Mouse (Mus musculus) MEL (cell line): ENCODE data around the gene Sfmbt2. TPM values are rescaled to one million over a fixed set of nuclear protein-coding genes. Genes with fewer than 3 reads are reported as not detected.

ENCODE experiments used
- DNase-seq: peaks from one replicate; pipeline ENCODE4 v3.0.0; 2011; ENCODE audit warnings: low read depth, low spot score
- H3K27ac ChIP-seq: 2 replicates; pipeline ENCODE4 v1.5.1; 2012; ENCODE audit warnings: low read depth, mild to moderate bottlenecking, control low read depth, low read length, moderate library complexity; ENCODE audit not compliant: control insufficient read depth
- H3K27me3 ChIP-seq, 2 experiments: fragments of 150-350 bp in 1 of 2; sonication (generic) in 1 of 2; 2 replicates each; pipeline ENCODE4 v1.6.1; 2012; ENCODE audit warnings: low read length in 2 of 2, mild to moderate bottlenecking in 2 of 2, improper control_type of control experiment in 1 of 2, moderate library complexity in 1 of 2; ENCODE audit not compliant: insufficient read depth in 2 of 2, control insufficient read depth in 1 of 2
- H3K36me3 ChIP-seq, 2 experiments: 2 replicates each; pipeline ENCODE4 v1.6.1; 2012 to 2014; ENCODE audit warnings: low read length in 2 of 2, improper control_type of control experiment in 1 of 2, inconsistent platforms in 1 of 2, mild to moderate bottlenecking in 1 of 2; ENCODE audit not compliant: insufficient read depth in 2 of 2, control insufficient read depth in 1 of 2
- H3K4me1 ChIP-seq, 2 experiments: fragments of 150-350 bp in 1 of 2; sonication (generic) in 1 of 2; 2 replicates each; pipeline ENCODE4 v1.6.1; 2012; ENCODE audit warnings: low read length in 2 of 2, improper control_type of control experiment in 1 of 2, mild to moderate bottlenecking in 1 of 2; ENCODE audit not compliant: insufficient read depth in 2 of 2, control insufficient read depth in 1 of 2
- H3K4me3 ChIP-seq, 2 experiments: fragments of 150-350 bp in 1 of 2; sonication (generic) in 1 of 2; 2 replicates each; pipeline ENCODE4 v1.5.1; 2012; ENCODE audit warnings: low read depth in 2 of 2, low read length in 2 of 2, mild to moderate bottlenecking in 2 of 2, moderate library complexity in 2 of 2, control low read depth in 1 of 2, improper control_type of control experiment in 1 of 2; ENCODE audit not compliant: control insufficient read depth in 1 of 2, insufficient read depth in 1 of 2
- H3K79me2 ChIP-seq: 2 replicates; pipeline ENCODE4 v1.6.1; 2012; ENCODE audit warnings: mild to moderate bottlenecking, low read length, moderate library complexity; ENCODE audit not compliant: control insufficient read depth, poor library complexity, insufficient read depth
- H3K9ac ChIP-seq: 2 replicates; pipeline ENCODE4 v1.6.1; 2012; ENCODE audit warnings: low read depth, mild to moderate bottlenecking, control low read depth, low read length, moderate library complexity; ENCODE audit not compliant: control insufficient read depth, poor library complexity, severe bottlenecking
- H3K9me3 ChIP-seq: fragments of 150-350 bp; sonication (generic); replicated peaks from 2 replicates; pipeline ENCODE4 v1.6.1; 2012; ENCODE audit warnings: mild to moderate bottlenecking, low read length, improper control_type of control experiment, moderate library complexity; ENCODE audit not compliant: insufficient read depth
- BHLHE40 ChIP-seq: IDR thresholded peaks from 2 replicates; pipeline ENCODE4 v1.6.1; 2012; ENCODE audit warnings: low read depth, mild to moderate bottlenecking, inconsistent platforms, low read length, improper control_type of control experiment, borderline replicate concordance
- CHD1 ChIP-seq: IDR thresholded peaks from 2 replicates; pipeline ENCODE4 v1.6.1; 2012; ENCODE audit warnings: low read depth, mild to moderate bottlenecking, inconsistent platforms, low read length, improper control_type of control experiment
- CHD2 ChIP-seq: IDR thresholded peaks from 2 replicates; pipeline ENCODE4 v1.6.1; 2011; ENCODE audit warnings: low read length, improper control_type of control experiment
- CTCF ChIP-seq, 3 experiments: IDR thresholded peaks in 2 of 3; conservative IDR thresholded peaks in 1 of 3; 2 replicates each; pipeline ENCODE4 v1.5.1; 2011 to 2012; ENCODE audit warnings: low read length in 3 of 3, low read depth in 2 of 3, mild to moderate bottlenecking in 2 of 3, improper control_type of control experiment in 1 of 3, inconsistent platforms in 1 of 3, mixed read lengths in 1 of 3, moderate library complexity in 1 of 3; ENCODE audit not compliant: control insufficient read depth in 1 of 3, insufficient read depth in 1 of 3, poor library complexity in 1 of 3, severe bottlenecking in 1 of 3
- E2F4 ChIP-seq: IDR thresholded peaks from 2 replicates; pipeline ENCODE4 v1.6.1; 2011; ENCODE audit warnings: low read depth, low read length, improper control_type of control experiment, borderline replicate concordance
- EP300 ChIP-seq, 2 experiments: IDR thresholded peaks; 2 replicates each; pipeline ENCODE4 v1.6.1; 2011; ENCODE audit warnings: improper control_type of control experiment in 2 of 2, low read length in 2 of 2, low read depth in 1 of 2, mild to moderate bottlenecking in 1 of 2
- ETS1 ChIP-seq: IDR thresholded peaks from 2 replicates; pipeline ENCODE4 v1.6.1; 2012; ENCODE audit warnings: low read depth, mild to moderate bottlenecking, inconsistent platforms, low read length, improper control_type of control experiment, moderate library complexity
- JUND ChIP-seq: IDR thresholded peaks from 2 replicates; pipeline ENCODE4 v1.6.1; 2011; ENCODE audit warnings: low read depth, mild to moderate bottlenecking, improper control_type of control experiment, low read length
- KAT2A ChIP-seq: conservative IDR thresholded peaks from 2 replicates; pipeline ENCODE4 v1.6.1; 2012; ENCODE audit warnings: low read depth, low read length, improper control_type of control experiment, inconsistent platforms
- MAX ChIP-seq: IDR thresholded peaks from 2 replicates; pipeline ENCODE4 v1.6.1; 2011; ENCODE audit warnings: low read length, improper control_type of control experiment
- MAZ ChIP-seq: IDR thresholded peaks from 2 replicates; pipeline ENCODE4 v1.6.1; 2012; ENCODE audit warnings: low read depth, mild to moderate bottlenecking, inconsistent platforms, low read length, improper control_type of control experiment
- MXI1 ChIP-seq: IDR thresholded peaks from 2 replicates; pipeline ENCODE4 v1.6.1; 2011; ENCODE audit warnings: mild to moderate bottlenecking, low read depth, low read length, improper control_type of control experiment
- MYB ChIP-seq: IDR thresholded peaks from 2 replicates; pipeline ENCODE4 v1.6.1; 2011; ENCODE audit warnings: mild to moderate bottlenecking, low read depth, low read length, improper control_type of control experiment
- POLR2A ChIP-seq, 2 experiments: IDR thresholded peaks; 2 replicates each; pipeline ENCODE4 v1.6.1; 2011 to 2012; ENCODE audit warnings: low read length in 2 of 2, mild to moderate bottlenecking in 2 of 2, control low read depth in 1 of 2, improper control_type of control experiment in 1 of 2, low read depth in 1 of 2, moderate library complexity in 1 of 2; ENCODE audit not compliant: control insufficient read depth in 1 of 2, insufficient read depth in 1 of 2, poor library complexity in 1 of 2
- POLR2AphosphoS2 ChIP-seq: IDR thresholded peaks from 2 replicates; pipeline ENCODE4 v1.6.1; 2011; ENCODE audit warnings: low read length, improper control_type of control experiment
- SMC3 ChIP-seq: IDR thresholded peaks from 2 replicates; pipeline ENCODE4 v1.6.1; 2011; ENCODE audit warnings: low read depth, low read length, improper control_type of control experiment
- TBP ChIP-seq: IDR thresholded peaks from 2 replicates; pipeline ENCODE4 v1.8.0; 2011; ENCODE audit warnings: low read depth, low read length, improper control_type of control experiment
- USF1 ChIP-seq: IDR thresholded peaks from 2 replicates; pipeline ENCODE4 v1.6.1; 2014; ENCODE audit warnings: low read depth, mild to moderate bottlenecking, inconsistent platforms, low read length, improper control_type of control experiment, moderate library complexity
- ZC3H11A ChIP-seq: IDR thresholded peaks from 2 replicates; pipeline ENCODE4 v1.6.1; 2012; ENCODE audit warnings: low read depth, mild to moderate bottlenecking, inconsistent platforms, low read length, improper control_type of control experiment
- ZNF384 ChIP-seq: IDR thresholded peaks from 2 replicates; pipeline ENCODE4 v1.6.1; 2012; ENCODE audit warnings: low read depth, mild to moderate bottlenecking, inconsistent platforms, low read length, improper control_type of control experiment
- polyA plus RNA-seq, 2 experiments: library from polyadenylated mRNA; stranded (reverse) in 1 of 2; unstranded in 1 of 2; fragments of >175 nt in 1 of 2; fragments of >200 nt in 1 of 2; gene quantifications; 2 replicates each; pipeline versions ENCODE4 v1.2.1 to v1.2.4; 2012; ENCODE audit warnings: low replicate concordance in 2 of 2, low read depth in 1 of 2; ENCODE audit not compliant: insufficient read length in 2 of 2, insufficient read depth in 1 of 2, missing spikeins in 1 of 2
- total RNA-seq: library from RNA; depleted of rRNA; stranded (reverse); fragments of 300-350 nt; gene quantifications from 2 replicates; pipeline ENCODE4 v1.2.3, GENCODE M21; 2012

Sfmbt2 gene
- total and polyA plus RNA-seq, 3 experiments = not detected

- Histone ChIP-seq H3K27ac (no peak overlapping the region), H3K9ac (no peak overlapping the region), H3K79me2 (no peaks in the 10 kb centered on the region), H3K4me1 (no peaks in the 10 kb centered on the region), H3K4me3 (no peak overlapping the region), H3K36me3 (no peaks in the 10 kb centered on the region), H3K27me3 (no peaks in the 10 kb centered on the region), H3K9me3 (no peaks in the 10 kb centered on the region)
- no peak for TF ChIP-seq CHD1
- TF ChIP-seq E2F4 = no peak
- TF ChIP-seq TBP = no peak
- TF ChIP-seq BHLHE40 = no peak
- no peak for TF ChIP-seq EP300 (IDR thresholded peaks at IDR 0.05; ENCODE audit: low read depth in 1 of 2, low read length in 2 of 2)
- TF ChIP-seq POLR2AphosphoS2 = no peak
- TF ChIP-seq CHD2 = no peak
- no peak for TF ChIP-seq MYB
- TF ChIP-seq USF1 = no peak
- no peak for TF ChIP-seq CTCF (IDR thresholded peaks at IDR 0.05 in 2 of 3, conservative IDR thresholded peaks at IDR 0.05 in 1 of 3; ENCODE audit: control insufficient read depth in 1 of 3, insufficient read depth in 1 of 3, low read depth in 2 of 3, low read length in 3 of 3, poor library complexity in 1 of 3, severe bottlenecking in 1 of 3)
- no peak for TF ChIP-seq MAX
- no peak for DNase-seq
Observed at GRCm38 (mm10) chr2:10521719-10522415, 151.6 kb downstream of the Sfmbt2 start.

- Histone ChIP-seq H3K4me1 (no peaks in the 10 kb centered on the region), H3K36me3 (no peaks in the 10 kb centered on the region), H3K9ac (no peak overlapping the region), H3K9me3 (no peaks in the 10 kb centered on the region), H3K4me3 (no peak overlapping the region), H3K27ac (no peak overlapping the region), H3K27me3 (no peaks in the 10 kb centered on the region), H3K79me2 (no peaks in the 10 kb centered on the region)
- TF ChIP-seq ETS1 (no peak), MAZ (no peak), BHLHE40 (no peak), MXI1 (no peak), SMC3 (no peak), KAT2A (no peak), MYB (no peak), POLR2A (IDR thresholded peaks at IDR 0.05; ENCODE audit: control insufficient read depth in 1 of 2, insufficient read depth in 1 of 2, low read depth in 1 of 2, low read length in 2 of 2, poor library complexity in 1 of 2) (no peak), ZC3H11A (no peak), ZNF384 (no peak), JUND (no peak)
- no peak for DNase-seq
Observed at GRCm38 (mm10) chr2:10525622-10526021, 155.3 kb downstream of the Sfmbt2 start.
